Mouse (Mus musculus) MN1 (cell line): Measurements from ENCODE around the gene Sh3rf1.

Experiments used
- DNase-seq: peaks from one replicate; pipeline ENCODE4 v3.0.0-alpha.2; 2016; ENCODE audit warnings: low spot score

Gene Sh3rf1

GRCm38 (mm10) chr8:61223283-61223682, 389 bp upstream of the Sh3rf1 start:
- no peak for DNase-seq

- DNase-seq = peak; percentile 72
These were observed 864 bp downstream of the Sh3rf1 start for GRCm38 (mm10) chr8:61224380-61225092.

GRCm38 (mm10) chr8:61225581-61226395, 2.1 kb downstream of the Sh3rf1 start:
- no peak for DNase-seq

GRCm38 (mm10) chr8:61226632-61227031, 3.0 kb downstream of the Sh3rf1 start:
- no peak for DNase-seq

GRCm38 (mm10) chr8:61228678-61229077, 5.0 kb downstream of the Sh3rf1 start:
- no peak for DNase-seq

- DNase-seq = no peak
These were observed 6.0 kb downstream of the Sh3rf1 start for GRCm38 (mm10) chr8:61229511-61230195.

GRCm38 (mm10) chr8:61230881-61231755, 7.4 kb downstream of the Sh3rf1 start:
- no peak for DNase-seq

GRCm38 (mm10) chr8:61235499-61235898, 11.8 kb downstream of the Sh3rf1 start:
- no peak for DNase-seq

- DNase-seq = no peak
These were observed 13.0 kb downstream of the Sh3rf1 start for GRCm38 (mm10) chr8:61236506-61237268.

GRCm38 (mm10) chr8:61239576-61239975, 15.9 kb downstream of the Sh3rf1 start:
- no peak for DNase-seq

GRCm38 (mm10) chr8:61241229-61241628, 17.6 kb downstream of the Sh3rf1 start:
- DNase-seq = no peak

- no peak for DNase-seq
These were observed 19.2 kb downstream of the Sh3rf1 start for GRCm38 (mm10) chr8:61242896-61243295.

- DNase-seq = no peak
These were observed 19.8 kb downstream of the Sh3rf1 start for GRCm38 (mm10) chr8:61243491-61243890.

- no peak for DNase-seq
These were observed 20.5 kb downstream of the Sh3rf1 start for GRCm38 (mm10) chr8:61244157-61244556.

- DNase-seq = no peak
These were observed 23.8 kb downstream of the Sh3rf1 start for GRCm38 (mm10) chr8:61247270-61248025.

- DNase-seq = no peak
These were observed 25.8 kb downstream of the Sh3rf1 start for GRCm38 (mm10) chr8:61249511-61249910.

- DNase-seq = no peak
These were observed 30.5 kb downstream of the Sh3rf1 start for GRCm38 (mm10) chr8:61254196-61254595.

- DNase-seq = no peak
These were observed 35.2 kb downstream of the Sh3rf1 start for GRCm38 (mm10) chr8:61258828-61259227.

- DNase-seq = no peak
These were observed 35.9 kb downstream of the Sh3rf1 start for GRCm38 (mm10) chr8:61259526-61259925.

- DNase-seq = no peak
These were observed 36.9 kb downstream of the Sh3rf1 start for GRCm38 (mm10) chr8:61260530-61260929.
